Mouse (Mus musculus) limb, embryonic 14.5 days (tissue): ENCODE data around the gene Rtp2. TPM values are rescaled to one million over a fixed set of nuclear protein-coding genes. Genes with fewer than 3 reads are reported as not detected.
"Not testable (repeated sequence)": the region's sequence is repeated elsewhere in the genome, so short reads cannot be mapped to it uniquely, and the experiment has no call there.

Experiments used
- ATAC-seq: fragments of 200-750 bp; cut with Nextera tagmentation; 2 replicates; pipeline ENCODE4 v1.8.0; 2017; ENCODE audit warnings: low read depth, moderate number of reproducible peaks, moderate TSS enrichment; ENCODE audit not compliant: low FRiP score
- DNase-seq: peaks from one replicate; pipeline ENCODE4 v3.0.0-alpha.2; 2015; ENCODE audit warnings: low spot score
- H3K27ac ChIP-seq: fragments of 300-500 bp; sonication (generic); replicated peaks from 2 replicates; pipeline ENCODE4 v1.5.1; 2014; ENCODE audit warnings: low read depth, mild to moderate bottlenecking, low read length, moderate library complexity, mixed read lengths
- H3K27me3 ChIP-seq: fragments of 300-500 bp; sonication (generic); 2 replicates; pipeline ENCODE4 v1.6.1; 2014; ENCODE audit warnings: low read length, mixed read lengths; ENCODE audit not compliant: control insufficient read depth, insufficient read depth
- H3K36me3 ChIP-seq: fragments of 300-500 bp; sonication (generic); 2 replicates; pipeline ENCODE4 v1.6.1; 2014; ENCODE audit warnings: mild to moderate bottlenecking, low read length, moderate library complexity, mixed read lengths; ENCODE audit not compliant: control insufficient read depth, insufficient read depth
- H3K4me1 ChIP-seq: fragments of 300-500 bp; sonication (generic); 2 replicates; pipeline ENCODE4 v1.6.1; 2014; ENCODE audit warnings: antibody characterized with exemption, low read length, mixed read lengths; ENCODE audit not compliant: control insufficient read depth, insufficient read depth
- H3K4me2 ChIP-seq: fragments of 300-500 bp; sonication (generic); replicated peaks from 2 replicates; pipeline ENCODE4 v1.6.1; 2014; ENCODE audit warnings: low read depth, mild to moderate bottlenecking, low read length, moderate library complexity; ENCODE audit not compliant: severe bottlenecking
- H3K4me3 ChIP-seq: fragments of 300-500 bp; sonication (generic); replicated peaks from 2 replicates; pipeline ENCODE4 v1.5.1; 2014; ENCODE audit warnings: low read length
- H3K9ac ChIP-seq: fragments of 300-500 bp; sonication (generic); 2 replicates; pipeline ENCODE4 v1.6.1; 2014; ENCODE audit warnings: mild to moderate bottlenecking, low read depth, low read length, moderate library complexity; ENCODE audit not compliant: severe bottlenecking
- H3K9me3 ChIP-seq: fragments of 300-500 bp; sonication (generic); 2 replicates; pipeline ENCODE4 v1.6.1; 2016; ENCODE audit warnings: low read length; ENCODE audit not compliant: control insufficient read depth
- POLR2A ChIP-seq: fragments of 200-500 bp; IDR thresholded peaks from 2 replicates; pipeline ENCODE4 v1.8.0; 2012; ENCODE audit warnings: inconsistent platforms, mild to moderate bottlenecking, moderate library complexity, borderline replicate concordance; ENCODE audit not compliant: insufficient read depth, insufficient read length; ENCODE audit errors: extremely low read depth
- WGBS: fragments of 180-500 bp; shearing (Covaris S2); extraction: QIAGEN DNeasy Blood & Tissue Kit; methylation state at CpG from one replicate; pipeline ENCODE4 v1.1.7; 2014; 5-methylcytosine and 5-hydroxymethylcytosine counted together
- polyA plus RNA-seq, 2 experiments: library from polyadenylated mRNA; depleted of rRNA in 1 of 2; stranded (reverse) in 1 of 2; unstranded in 1 of 2; fragments of >200 nt; fragmentation: Nextera tagmentation in 1 of 2; extraction: Ambion mirVana in 1 of 2; gene quantifications; 2 replicates each; pipeline versions ENCODE4 v1.2.1 to v1.2.3; 2012 to 2014

Rtp2 gene
- polyA plus RNA-seq, 2 experiments, result not detected

DNA sequence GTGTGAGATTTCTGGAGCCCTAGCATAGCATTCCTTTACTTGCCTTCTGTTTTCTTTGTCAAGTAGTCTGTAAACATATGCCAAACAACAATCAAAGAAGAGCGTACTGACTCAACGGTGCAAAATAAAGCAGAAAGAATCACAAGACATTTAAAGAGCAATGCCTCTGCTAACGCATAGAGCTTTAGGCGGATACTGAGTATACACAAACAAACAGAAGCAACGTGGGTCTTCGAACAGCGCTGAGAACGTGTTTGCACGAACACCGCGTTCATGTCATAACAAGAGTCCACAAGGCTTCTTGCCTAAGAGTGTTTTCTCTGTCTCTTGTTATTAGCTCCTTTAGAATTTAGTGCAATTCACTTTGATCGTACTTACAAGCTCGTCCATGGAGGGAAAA lies 19.5 kb downstream of the Rtp2 start:
- no peak overlapping the region for H3K4me3 ChIP-seq
- 75% methylated on average over 13 of the region's 13 CpGs for WGBS
- H3K4me2 ChIP-seq, result no peak overlapping the region
- DNase-seq, result no peak
- TF ChIP-seq POLR2A, result no peak
- no peaks in the 10 kb centered on the region for H3K36me3 ChIP-seq
- H3K9me3 ChIP-seq, result no peaks in the 10 kb centered on the region
- H3K9ac ChIP-seq, result no peak overlapping the region
- ATAC-seq, result no peak
- H3K27me3 ChIP-seq, result no peaks in the 10 kb centered on the region
- no peak overlapping the region for H3K27ac ChIP-seq
- H3K4me1 ChIP-seq, result no peaks in the 10 kb centered on the region

DNA sequence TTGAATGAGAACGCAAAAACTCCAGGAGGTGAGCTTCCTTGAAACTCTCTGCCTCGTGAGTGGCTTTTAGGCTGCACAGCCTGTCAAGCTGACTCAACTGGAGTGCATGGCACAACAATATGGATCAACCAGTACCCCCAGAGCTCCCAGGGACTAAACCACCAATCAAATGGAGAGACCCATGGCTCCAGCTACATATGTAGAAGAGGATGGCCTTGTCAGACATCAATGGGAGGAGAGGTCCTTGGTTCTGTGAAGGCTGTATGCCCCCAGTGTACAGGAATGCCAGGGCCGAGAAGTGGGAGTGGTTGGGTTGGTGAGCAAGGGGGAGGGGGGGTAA lies 23.2 kb downstream of the Rtp2 start:
- H3K27me3 ChIP-seq, H3K36me3 ChIP-seq, ATAC-seq, H3K4me2 ChIP-seq, H3K27ac ChIP-seq, DNase-seq, H3K9me3 ChIP-seq, H3K4me3 ChIP-seq, H3K9ac ChIP-seq, H3K4me1 ChIP-seq: not testable (repeated sequence)
- WGBS, result 87% methylated on average over 3 of the region's 3 CpGs

DNA sequence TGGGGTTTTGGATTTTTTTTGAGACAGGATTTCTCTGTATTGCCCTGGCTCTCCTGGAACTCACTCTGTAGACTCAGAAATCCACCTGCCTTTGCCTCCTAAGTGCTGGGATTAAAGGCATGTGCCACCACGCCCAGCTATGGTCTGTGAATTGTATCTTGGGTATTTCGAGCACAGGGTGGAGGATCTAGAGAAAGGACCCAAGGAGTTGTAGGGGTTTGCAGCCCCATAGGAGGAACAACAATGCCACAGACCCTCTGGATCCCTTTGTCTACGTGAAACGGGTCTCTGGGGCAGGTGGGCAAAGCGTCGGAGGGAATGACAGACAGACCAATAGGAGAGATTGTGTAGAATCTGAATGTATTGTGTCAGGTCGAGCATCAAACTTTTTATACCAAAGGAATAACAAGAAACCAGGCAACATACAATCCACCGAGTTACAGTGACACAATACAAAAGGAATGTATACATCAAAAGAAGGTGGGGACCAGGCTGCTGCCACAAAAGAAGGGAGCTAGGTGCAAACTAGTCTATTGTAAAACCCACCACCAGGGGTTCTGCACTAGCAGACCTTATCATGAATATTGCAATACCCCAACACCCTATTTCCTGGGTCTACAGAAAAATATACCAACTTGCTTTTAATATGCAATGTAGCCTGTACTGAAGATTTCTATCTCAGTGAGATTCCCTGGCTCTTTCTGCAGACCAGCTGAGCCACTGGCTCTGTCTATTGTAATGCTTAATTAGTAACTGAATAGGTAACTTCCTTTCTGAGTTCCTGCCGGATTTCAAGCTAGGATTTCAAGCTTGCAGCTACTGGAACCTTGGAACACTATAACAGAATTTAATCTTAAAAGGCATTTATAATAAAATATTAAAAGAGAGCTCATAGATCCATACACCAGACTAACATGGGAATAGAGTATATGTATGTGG lies 23.8 kb downstream of the Rtp2 start:
- WGBS, result 85% methylated on average over 9 of the region's 9 CpGs
- not testable (repeated sequence) for DNase-seq, H3K27ac ChIP-seq, H3K27me3 ChIP-seq, H3K4me1 ChIP-seq, H3K4me3 ChIP-seq, H3K9me3 ChIP-seq, H3K9ac ChIP-seq, H3K4me2 ChIP-seq, ATAC-seq, H3K36me3 ChIP-seq

DNA sequence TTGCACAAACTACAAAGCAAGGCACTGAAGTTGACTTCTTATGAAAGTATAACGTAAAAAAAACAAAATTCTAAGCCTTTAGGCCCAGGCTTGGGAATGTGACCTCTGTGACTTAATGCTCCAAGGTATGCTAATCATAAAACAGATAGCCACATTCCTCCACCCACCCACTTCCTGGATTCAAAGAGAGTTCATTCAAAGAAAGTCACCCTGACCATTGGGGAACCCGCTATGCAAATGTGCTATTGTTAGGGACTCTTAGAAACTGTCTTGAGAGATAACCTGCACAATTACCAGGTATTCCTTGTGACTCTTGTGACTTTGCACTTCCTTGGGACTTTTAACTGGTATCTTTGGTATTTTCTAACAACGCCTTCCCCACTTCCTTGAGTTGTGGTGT lies 25.6 kb downstream of the Rtp2 start:
- ATAC-seq, H3K27ac ChIP-seq, H3K4me1 ChIP-seq, H3K9ac ChIP-seq, H3K4me2 ChIP-seq, DNase-seq, H3K27me3 ChIP-seq, H3K9me3 ChIP-seq, H3K4me3 ChIP-seq, H3K36me3 ChIP-seq: not testable (repeated sequence)
- WGBS, result 82% methylated on average over 3 of the region's 3 CpGs

DNA sequence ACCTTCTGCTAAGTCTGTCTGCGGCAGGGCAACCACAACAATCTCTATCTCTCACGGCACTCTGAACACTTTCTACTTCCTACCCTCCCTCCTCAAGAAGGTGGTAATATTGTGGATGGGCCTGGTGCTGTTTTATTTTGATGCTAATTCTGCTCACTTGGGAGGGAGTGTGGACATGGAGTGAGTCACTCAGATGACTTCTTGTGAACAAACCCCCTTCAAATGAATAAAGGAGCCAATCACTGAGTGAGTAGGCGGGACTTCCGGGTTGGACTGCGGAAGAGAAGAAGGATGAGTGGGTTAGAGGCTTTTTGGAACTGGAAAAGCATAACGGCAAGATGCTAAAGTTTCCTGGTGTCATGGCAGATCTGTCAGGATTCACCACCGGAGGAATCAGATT lies 30.8 kb downstream of the Rtp2 start:
- DNase-seq (no peak), ATAC-seq (no peak)
- Histone ChIP-seq H3K4me3 (no peak overlapping the region), H3K9ac (no peak overlapping the region), H3K9me3 (no peaks in the 10 kb centered on the region), H3K27ac (no peak overlapping the region), H3K36me3 (no peaks in the 10 kb centered on the region), H3K4me2 (no peak overlapping the region), H3K4me1 (0 out of 2 replicates have a peak, but pooled peaks cover 8% of the 10 kb centered on the region), H3K27me3 (no peaks in the 10 kb centered on the region)
- 84% methylated on average over 7 of the region's 7 CpGs for WGBS
- no peak for TF ChIP-seq POLR2A

DNA sequence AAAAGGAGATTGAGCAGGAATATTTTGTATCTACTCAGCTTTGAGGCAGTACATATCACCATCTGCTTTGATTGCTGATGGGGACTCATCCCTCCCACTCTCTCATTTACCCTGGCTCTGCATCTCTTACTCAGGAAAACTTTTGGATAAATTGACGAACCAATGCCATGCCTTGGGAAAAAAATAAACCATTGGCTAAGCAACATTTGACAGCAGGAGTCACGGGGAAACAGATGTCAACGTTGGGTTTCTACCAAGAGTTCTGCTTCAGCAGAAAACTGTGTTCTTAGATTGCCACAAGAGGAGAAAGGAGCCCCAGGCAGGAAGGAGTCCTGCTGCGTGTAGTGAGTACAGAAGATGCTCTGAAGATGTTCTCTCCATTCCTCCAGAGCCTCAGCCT lies 32.1 kb downstream of the Rtp2 start:
- ATAC-seq, result no peak
- Histone ChIP-seq H3K4me3 (no peak overlapping the region), H3K36me3 (no peaks in the 10 kb centered on the region), H3K4me1 (0 out of 2 replicates have a peak, but pooled peaks cover 8% of the 10 kb centered on the region), H3K27ac (no peak overlapping the region), H3K9ac (no peak overlapping the region), H3K27me3 (no peaks in the 10 kb centered on the region), H3K9me3 (no peaks in the 10 kb centered on the region), H3K4me2 (no peak overlapping the region)
- no peak for DNase-seq
- TF ChIP-seq POLR2A, result no peak
- 76% methylated on average over 4 of the region's 4 CpGs for WGBS
